Mouse (Mus musculus): Measurements from ENCODE around the gene Pth2.

GRCm38 (mm10) chr7:45139904-45140723, 40.7 kb upstream of the Pth2 start:
- TF ChIP-seq CTCF (IDR thresholded peaks at IDR 0.05; ENCODE audit: extremely low read depth, insufficient read depth, low read length) (no peak), POLR2A (IDR thresholded peaks at IDR 0.05; ENCODE audit: extremely low read depth, insufficient read depth, low read length) (no peak)
